Mouse (Mus musculus) natural killer cell, adult 2 months (primary cell): ENCODE data around the gene Fam19a5.

ENCODE experiments used
- DNase-seq, 2 experiments: peaks; one replicate each; pipeline ENCODE4 v3.0.0; 2022; ENCODE audit warnings: low spot score in 2 of 2

Fam19a5 gene

DNA sequence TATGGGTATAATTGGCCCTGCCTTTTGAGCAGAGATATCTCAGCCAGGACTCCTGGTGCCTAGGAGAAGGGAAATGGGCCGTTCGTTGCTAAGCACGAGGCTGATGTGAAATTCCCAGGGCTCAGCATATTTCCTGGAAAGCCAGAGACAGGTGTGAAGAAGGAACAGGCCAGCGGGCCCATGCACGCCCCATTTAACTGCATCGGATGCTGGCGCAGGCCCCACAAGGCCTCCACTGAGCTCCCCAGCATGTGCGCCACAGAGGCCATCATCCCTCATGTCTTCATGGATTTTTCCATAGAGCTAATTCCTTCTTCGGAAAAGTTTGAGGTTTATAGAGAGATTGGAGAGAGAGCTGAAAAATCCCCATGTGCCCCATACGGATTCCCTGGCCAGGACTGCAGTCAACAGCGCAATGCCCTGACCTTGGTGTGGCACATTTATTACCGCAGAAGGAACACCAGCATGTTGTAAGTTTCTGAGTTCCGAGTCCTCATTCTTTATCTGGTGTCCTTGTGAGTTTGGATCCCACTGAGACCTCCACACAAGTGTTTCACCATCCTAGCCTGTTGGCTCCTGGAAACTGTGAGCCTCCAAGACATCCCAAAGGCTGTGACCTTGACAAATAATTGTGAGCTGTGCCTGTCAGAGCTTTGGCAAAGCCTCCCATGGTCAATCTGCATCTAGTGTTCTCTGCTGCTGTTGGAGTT lies 122.1 kb downstream of the Fam19a5 start:
- no peak for DNase-seq

DNA sequence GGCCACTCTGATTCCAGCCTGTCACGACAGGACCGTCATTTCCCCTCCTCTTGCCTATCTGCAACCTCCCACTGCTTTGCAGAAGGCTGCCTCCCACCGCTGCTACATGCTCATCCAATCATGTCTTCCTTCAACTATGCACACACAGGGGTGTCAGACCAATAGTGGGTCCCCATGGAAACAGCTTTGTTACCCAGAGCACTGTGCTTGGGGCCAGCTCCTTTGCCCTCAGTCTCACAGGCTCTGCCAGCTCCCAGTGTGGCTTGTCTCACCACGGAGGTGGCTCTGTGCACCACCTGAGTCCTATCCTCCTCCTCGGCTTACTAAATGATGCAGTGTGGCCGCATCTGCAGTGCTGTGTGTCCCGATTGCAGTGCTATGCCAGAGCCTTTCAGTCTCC lies 123.3 kb downstream of the Fam19a5 start:
- DNase-seq: no peak

DNA sequence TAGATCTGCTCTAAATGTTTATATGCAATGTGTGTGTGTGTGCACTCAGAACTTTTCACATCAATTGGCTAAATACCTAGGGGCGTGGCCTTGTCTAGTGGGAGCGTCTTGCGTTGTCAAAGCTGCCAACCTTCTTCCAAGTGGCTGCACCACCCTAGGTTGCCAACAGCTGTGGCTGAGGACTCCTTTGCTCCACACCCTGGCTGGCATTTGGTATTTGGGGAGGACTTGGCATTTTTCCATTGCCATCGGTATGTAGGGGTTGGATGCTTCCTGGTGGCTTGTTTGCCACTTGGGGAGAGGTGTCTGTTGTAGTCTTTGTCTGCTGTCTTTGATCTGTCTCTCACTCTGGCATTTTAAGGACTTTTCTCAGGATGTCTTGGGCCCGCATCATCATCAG lies 124.0 kb downstream of the Fam19a5 start:
- no peak for DNase-seq

DNA sequence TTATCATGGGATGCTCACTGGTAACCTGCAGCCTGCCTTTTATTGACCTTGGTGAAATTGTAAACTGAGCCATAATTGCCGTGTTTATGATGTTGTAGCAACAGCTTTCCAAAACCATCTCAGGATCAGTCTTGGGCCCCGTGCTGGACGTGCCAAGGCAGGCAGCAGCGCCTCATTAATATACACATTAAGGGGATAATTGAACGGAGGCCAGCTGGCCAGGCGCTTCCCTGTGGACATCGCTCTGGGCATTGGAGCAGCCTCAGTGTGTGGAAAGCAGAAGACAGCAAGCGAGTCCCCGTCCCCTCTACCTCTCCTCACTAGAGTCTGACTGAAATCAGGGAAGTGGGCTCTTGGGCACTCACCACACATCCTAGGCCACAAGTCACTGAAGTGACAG lies 127.8 kb downstream of the Fam19a5 start:
- DNase-seq: no peak

DNA sequence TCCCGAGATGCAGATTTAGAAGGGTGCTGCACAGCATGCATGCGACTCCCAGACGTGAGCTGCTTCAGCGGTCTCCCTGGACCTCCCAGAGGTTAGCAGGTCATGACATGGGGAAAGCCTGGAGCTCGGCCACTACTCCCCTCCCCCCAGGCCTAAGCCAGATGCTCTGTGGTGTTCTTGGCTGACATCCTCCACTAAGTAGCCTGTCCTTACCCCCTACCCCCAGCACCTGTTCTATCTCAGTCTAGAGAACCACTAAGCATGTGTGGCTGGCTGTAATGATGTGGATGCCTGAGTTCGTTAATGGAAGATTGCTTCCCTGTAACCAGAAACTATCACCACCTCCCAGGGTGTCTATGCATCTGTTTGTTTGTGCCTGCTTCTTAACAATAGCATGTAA lies 134.6 kb downstream of the Fam19a5 start:
- DNase-seq: no peak

DNA sequence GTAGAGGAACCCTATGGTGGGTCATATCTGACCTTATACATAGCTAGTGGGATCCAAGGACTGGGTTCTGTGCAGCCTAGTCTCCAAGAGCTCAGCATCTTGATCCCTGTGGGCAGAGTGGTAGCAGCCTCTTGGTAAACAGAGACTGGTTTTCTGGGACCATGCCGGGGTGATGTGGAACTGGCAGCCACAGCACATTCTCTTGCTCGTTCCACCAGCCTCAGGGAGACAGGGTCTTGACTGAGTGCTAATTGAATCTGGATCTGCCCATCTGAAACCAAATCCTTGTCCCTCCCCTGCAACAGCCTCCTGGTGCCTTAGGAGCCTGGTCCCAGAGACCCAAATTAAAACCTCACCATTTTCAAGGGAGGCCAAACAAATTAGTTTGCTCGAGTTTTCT lies 138.3 kb downstream of the Fam19a5 start:
- DNase-seq: no peak

DNA sequence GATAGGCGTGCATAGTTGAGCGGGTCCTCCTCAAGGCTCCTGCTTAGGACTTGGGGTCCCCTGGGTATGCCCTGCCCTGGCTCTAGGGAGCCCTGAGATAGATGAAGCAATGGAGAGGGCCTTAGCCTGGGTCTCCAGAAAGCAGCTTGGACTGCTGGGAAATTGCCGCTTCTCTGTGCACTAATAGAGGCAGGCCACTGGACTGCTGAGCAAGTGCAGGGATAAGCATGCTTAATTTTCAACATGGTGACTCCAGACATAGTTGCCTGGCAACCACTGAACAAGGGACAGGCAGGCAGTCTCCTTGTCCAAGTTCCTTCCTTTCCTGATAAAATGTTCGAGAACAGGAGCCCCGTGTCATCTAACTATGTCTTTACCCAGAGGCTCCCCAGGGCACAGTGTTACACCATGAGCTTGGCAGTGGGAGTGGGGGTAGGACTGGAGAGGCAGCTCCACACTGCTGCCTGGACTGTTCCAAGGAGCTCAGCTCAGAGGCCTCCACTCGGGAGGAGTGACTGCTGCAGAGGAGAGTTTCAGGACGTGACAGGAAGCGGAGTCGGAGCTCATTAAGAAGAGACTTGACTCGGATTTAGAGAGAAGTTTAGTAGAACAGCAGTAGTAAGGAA lies 142.4 kb downstream of the Fam19a5 start:
- DNase-seq: no peak

DNA sequence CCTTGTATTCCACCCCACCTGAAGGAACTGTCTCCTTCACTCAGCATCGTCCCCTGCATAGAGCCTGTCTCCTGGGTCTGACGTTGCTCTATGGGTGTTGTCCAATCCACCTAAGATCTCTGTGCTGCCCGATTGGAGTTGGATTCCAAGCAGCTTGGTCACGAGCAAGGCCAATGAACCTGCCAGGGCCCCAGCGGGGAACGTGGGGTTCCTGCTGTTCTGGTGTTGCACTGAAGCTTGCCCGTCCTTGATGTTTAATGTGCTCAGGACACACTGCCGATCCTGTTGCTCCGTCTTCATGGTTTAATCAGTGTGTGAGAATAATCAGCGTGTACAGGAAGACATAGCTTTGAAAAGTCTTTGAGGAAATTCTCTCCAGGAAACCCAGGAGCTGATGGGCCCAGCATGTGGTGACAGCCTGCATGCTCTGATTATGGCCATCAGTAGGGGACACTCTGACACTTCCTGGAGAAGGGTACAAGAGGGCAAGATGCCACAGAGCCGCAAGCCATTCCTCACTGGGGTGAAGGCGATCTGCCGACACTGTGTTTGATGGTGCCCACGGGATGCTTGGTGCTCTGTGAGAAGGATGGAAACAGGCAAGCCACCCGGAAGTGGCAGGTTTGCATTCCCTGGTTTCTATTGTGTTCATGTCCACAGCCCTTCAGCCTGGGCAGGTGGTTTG lies 147.3 kb downstream of the Fam19a5 start:
- no peak for DNase-seq

DNA sequence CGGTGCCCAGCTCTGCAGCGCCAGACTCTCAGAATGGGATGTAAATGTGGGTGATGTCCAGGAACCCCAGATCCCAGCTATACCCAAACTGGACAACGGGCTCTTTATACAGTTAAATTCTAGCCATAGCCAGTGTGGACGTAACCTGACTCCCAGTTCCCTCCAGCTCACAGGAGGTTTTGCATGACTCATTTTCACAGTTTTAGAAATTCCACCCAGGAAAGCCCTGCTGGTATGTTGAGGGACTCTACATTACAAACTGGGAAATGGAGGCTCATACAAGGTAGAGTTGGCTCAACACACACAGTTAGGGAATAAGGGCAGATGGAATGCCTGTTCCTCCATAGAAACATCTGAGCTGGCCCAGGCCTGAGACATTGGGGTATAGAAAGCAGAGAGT lies 147.9 kb downstream of the Fam19a5 start:
- no peak for DNase-seq

DNA sequence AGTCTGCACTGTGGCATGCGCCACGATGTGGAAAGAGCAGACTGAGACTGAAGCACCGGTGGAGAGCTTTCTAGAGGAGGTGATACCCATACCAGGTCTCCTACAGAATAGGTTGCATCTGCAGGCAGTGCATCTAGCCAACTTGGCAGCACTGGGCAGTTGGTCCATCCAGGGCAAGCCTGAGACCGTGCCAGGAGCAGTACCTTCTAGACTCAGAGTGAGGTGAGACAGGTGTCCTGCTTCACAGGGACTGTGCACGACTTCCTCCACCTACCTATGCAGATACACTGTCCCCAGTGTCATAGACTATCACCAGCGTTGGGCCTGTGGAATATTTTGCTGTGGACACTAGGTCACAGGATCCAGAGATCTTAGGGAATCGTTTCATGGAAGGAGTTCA lies 148.3 kb downstream of the Fam19a5 start:
- DNase-seq: no peak

DNA sequence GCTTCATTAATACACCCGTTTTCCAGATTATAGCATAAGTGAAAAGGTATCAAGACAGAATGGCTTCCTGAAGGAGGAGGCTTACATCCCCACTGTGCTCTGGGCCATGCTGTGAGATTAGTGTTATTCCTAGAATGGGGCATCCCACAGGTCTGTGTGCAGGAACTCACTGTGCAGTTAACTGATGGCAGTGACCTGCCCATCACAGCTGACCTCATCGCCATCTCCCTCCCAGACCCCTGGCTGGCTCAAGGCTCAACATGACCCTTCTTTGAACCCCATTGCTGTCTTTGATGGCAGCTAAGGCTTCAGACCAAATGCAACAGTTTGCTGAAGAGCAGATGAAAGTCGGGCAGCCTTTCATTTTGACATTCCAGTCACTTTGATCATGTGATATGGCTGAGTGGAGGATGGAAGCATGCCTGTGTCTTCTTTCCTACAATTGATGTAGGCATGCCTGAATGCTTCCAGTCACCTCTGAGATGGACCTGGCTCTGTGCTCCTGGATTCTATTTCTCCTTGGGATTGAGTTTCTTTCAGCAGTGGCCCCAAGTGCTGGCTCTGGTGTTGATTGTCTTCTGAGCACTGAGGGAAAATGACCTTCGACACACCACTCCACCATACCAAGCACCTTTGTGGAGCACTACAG lies 148.9 kb downstream of the Fam19a5 start:
- DNase-seq: no peak

DNA sequence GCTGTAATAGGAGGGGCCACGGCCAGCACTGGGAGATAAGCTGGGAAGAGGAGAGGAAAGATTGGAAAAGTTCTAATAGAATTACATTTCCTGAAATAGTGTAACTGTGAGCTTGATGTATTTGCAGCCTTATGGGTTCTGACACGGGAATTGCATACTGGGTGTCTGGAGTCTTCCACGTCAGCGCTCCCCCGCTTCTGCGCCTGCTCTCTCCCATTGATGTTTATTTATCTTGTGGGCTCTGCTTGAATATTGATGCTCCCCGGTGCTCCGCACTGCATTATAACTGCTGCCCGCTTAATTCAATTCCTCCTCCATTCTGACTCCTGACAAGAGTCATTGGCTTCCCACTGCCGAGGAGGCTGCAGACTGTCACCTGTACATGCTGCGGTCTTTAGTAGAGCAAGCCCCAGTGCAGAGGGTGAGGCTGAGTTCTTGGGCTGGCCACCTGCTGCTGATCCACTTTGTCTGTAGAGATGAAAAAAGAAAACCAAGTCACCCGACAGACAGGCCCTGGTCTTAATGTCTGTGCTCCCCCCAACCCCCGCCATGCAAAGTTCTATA lies 153.4 kb downstream of the Fam19a5 start:
- no peak for DNase-seq

DNA sequence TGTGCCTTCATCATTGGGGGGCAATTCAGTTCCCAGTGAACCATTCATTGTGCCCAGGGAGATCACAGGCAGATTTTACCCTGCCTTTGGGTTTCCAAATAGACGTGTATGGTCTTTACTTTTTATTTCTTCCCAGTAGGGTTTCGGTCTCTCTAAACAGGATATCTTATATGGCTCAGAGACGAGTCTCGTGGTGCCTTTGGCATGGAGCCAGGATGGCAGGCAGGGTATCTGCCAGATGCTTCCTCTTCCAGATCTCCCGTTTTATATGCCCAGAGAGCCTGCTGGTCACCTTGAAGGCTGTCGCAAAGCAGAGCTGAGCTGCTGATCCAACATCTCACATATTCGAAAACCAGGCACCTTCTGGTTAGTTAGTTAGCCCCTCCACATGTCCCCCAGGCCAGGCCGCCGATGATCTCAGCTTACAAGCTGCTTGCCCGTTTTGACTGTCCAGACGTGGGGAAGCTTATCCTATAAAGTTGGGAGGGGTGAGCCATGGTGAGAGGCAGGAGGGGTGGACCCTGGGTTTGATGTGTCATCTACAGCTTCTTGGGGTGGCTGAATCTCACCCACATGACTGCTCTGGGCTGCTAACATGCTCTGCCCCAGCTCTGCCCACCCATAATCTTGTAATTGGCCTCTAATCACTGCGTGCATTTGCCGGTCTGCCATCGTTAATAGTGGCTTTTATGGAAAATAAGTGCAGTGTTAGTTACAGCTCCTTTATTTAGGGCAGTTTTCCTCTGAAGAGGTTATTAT lies 154.6 kb downstream of the Fam19a5 start:
- no peak for DNase-seq

DNA sequence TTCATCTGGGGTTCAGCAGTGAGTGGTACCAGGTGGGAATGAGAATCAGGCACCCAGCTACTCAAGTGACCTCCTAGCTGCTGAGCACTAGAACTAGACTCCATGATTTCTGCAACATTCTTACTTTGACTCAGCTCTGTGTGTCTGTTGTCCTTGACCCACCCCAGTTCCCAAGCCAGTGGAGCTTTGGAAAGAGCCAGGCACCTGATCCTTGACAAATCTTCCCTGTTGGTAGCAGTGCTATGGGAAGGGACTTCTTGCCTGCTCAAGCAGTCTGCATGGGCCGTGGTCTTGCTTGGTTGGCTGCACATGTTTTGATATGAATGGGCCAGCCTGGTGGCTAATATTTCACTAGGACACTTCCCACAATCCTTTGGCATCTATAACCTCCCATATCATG lies 158.7 kb downstream of the Fam19a5 start:
- DNase-seq: no peak

DNA sequence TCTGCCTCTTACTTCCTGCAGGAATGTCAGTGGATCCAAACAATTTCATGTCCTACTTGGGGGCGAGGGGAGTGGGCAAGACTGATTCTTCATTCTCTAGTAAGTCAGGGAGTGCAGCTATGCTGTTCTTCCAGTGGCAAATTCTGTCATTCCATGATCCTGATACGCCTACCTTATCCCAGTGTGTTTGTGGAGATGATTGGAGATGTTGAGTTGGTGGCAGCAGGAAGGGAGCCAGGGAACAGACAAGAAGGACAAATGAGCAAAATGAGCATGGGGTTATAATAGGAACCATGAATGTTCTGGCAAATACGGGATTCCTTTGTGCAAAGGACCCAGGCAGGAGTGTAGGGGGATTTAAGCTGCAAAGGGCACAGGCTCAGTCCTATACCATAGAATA lies 159.2 kb downstream of the Fam19a5 start:
- no peak for DNase-seq

DNA sequence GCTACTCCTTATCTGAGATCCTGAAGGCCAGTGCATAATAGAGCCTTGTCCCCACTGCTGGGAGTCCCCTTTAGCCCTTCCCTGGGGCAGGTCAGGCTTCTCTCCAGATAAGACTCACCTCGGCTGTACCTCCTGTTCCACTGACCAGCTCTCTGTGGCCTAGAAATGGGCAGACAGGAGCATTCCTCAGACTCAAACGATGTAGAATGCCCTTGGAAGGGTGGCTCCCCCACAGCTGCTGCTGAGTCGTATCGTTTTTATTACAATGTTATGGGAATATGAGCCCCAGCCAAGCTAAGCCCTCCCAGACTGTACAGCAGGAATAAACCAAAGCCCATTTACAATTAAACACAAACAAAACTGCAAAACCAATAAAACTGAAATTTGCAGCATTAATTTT lies 167.7 kb downstream of the Fam19a5 start:
- DNase-seq: no peak

DNA sequence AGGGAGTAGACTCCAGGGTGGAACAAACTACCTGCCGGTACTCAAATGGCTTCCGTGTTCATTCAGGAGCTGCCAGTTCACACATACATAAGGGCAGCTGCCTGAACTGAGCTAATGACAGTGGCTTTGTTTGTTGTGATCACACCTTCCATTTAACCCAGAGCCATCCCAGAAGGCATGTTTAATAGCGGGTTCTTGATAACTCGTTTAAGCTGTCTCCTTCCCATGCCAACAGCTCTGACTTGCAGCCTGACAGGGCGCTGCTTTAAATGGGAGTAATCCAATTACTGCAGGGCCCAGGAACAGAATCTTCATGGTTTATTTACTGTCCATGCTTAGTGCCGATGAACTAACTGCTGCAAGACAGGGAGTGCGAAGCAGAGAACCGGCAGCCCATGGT lies 168.1 kb downstream of the Fam19a5 start:
- no peak for DNase-seq

DNA sequence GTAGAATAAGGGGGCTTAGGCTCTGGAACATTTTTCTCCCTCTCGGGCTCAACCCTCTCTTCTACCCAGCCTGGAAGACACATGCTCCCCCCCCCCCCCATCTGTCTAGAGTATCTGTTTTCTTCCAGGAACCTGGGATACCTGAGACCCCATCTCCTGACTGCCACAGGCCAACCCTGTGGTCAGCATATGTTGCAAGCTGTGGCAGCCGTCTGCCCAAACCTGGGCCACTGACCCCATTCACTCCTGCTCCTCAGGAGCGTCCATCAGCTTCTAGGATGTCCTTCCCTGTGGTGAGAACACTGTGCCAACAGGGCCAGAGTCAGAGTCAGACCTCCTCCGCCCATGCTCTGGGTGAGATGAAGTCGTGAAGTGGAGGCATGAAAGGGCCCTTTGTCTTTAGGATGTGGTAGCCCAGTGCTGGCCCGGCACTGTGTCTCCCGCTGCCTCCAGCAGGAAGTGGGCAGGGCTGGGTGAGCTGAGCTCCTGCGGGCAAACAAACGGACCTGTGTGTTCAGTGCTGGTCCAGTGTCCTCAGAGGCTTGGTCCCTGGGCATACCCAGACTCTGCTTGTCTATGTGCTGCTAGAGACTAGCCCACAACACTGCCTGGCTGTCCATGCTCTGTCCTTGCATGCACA lies 171.1 kb downstream of the Fam19a5 start:
- DNase-seq: no peak

DNA sequence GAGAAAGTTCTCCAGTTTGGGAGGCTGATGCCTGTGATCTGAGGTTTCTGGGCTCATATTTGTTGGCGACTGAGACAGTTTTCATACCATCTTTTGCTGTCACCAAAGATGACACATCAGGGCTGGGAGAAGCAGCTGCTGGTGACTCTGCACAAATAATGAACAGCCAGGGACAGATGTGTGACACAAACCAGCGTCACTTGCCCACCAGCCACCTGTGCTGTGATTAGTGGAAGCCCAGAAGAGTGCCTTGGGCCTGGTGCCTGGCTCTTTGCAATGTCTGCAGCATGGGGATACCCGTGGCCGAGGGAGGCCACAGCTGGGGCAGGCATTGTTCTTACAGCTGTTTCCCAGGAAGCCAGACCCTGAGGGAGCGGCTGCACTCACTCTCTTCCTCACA lies 173.0 kb downstream of the Fam19a5 start:
- DNase-seq: no peak

DNA sequence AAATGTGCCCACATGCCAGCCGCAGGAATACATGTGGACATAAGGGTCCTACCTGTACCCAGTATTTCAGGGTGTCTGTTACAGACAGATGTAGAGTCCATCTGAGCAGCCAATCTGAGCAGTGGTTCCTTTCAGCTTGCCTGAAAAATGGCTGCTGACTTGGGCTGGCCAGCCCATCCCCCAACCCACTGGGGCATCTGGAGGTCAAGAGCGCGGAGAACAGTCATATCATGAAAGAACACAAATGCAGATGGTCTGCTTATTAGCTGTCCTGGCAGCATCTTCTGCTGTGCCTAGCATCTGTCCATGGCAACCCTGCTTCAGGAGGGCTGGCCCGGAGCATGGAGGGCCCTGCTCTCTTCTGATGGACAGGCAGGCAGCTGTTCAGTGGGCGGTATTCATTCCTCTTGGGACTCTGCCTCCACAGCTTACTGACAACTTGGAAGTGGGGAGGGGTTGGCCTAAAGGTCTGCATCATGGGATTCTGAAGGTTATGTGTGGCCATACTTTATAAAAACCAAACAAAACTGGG lies 179.4 kb downstream of the Fam19a5 start:
- no peak for DNase-seq

DNA sequence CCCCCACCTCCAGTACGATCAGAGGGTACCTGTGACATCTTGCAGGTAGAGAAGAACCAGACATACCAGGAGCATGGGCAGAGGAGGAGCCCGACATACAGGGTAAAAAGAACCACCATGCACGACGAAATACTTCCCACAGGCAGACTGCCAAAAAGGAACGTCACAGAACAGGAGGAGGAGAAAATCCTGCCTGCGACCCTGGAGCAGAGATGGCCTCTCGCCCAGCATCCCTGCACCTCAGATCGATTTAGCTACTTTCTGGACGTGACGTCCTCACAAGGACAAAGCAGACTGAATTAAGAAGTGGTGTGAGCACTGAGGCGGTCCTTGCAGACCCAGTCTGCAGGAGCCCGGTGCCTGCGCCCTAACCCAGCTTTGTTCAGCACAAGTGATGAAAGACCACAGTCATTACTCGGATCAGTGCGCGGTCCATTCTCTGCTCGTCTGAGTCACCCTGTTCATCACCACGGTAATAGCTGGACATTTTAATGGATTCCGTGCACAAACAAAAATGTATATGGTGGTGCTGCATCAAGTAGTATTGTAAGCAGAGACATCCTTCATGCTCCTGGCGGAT lies 182.6 kb downstream of the Fam19a5 start:
- DNase-seq: no peak
